Mouse (Mus musculus) limb, embryonic 10.5 days (tissue): Measurements from ENCODE around the gene Gm10642. TPM values are rescaled to one million over a fixed set of nuclear protein-coding genes. Genes with fewer than 3 reads are reported as not detected.

Source experiments
- DNase-seq: peaks from one replicate; pipeline ENCODE4 v3.0.0-alpha.2; 2017; ENCODE audit warnings: low spot score
- H3K27ac ChIP-seq: fragments of 300-500 bp; sonication (generic); 2 replicates; pipeline ENCODE4 v1.5.1; 2016; ENCODE audit warnings: mild to moderate bottlenecking
- H3K27me3 ChIP-seq: fragments of 300-500 bp; sonication (generic); 2 replicates; pipeline ENCODE4 v1.6.1; 2016; ENCODE audit warnings: low read depth, mild to moderate bottlenecking; ENCODE audit not compliant: poor library complexity, severe bottlenecking
- H3K36me3 ChIP-seq: fragments of 300-500 bp; sonication (generic); 2 replicates; pipeline ENCODE4 v1.6.1; 2016; ENCODE audit warnings: mild to moderate bottlenecking, moderate library complexity
- H3K4me1 ChIP-seq: fragments of 300-500 bp; sonication (generic); 2 replicates; pipeline ENCODE4 v1.6.1; 2016
- H3K4me3 ChIP-seq: fragments of 300-500 bp; sonication (generic); 2 replicates; pipeline ENCODE4 v1.5.1; 2016; ENCODE audit warnings: mild to moderate bottlenecking, moderate library complexity
- H3K9me3 ChIP-seq: fragments of 300-500 bp; sonication (generic); replicated peaks from 2 replicates; pipeline ENCODE4 v1.6.1; 2016; ENCODE audit warnings: mild to moderate bottlenecking
- WGBS: fragments of 180-500 bp; shearing (Covaris S2); methylation state at CpG from one replicate; pipeline ENCODE4 v1.1.7; 2016; 5-methylcytosine and 5-hydroxymethylcytosine counted together
- polyA plus RNA-seq: library from polyadenylated mRNA; unstranded; fragments of >200 nt; fragmentation: Nextera tagmentation; extraction: Ambion mirVana; gene quantifications from 2 replicates; pipeline ENCODE4 v1.2.1, GENCODE M21; 2016

Gm10642 gene
- polyA plus RNA-seq, 1 experiment from 2014 or later, result 0.11 TPM

DNA sequence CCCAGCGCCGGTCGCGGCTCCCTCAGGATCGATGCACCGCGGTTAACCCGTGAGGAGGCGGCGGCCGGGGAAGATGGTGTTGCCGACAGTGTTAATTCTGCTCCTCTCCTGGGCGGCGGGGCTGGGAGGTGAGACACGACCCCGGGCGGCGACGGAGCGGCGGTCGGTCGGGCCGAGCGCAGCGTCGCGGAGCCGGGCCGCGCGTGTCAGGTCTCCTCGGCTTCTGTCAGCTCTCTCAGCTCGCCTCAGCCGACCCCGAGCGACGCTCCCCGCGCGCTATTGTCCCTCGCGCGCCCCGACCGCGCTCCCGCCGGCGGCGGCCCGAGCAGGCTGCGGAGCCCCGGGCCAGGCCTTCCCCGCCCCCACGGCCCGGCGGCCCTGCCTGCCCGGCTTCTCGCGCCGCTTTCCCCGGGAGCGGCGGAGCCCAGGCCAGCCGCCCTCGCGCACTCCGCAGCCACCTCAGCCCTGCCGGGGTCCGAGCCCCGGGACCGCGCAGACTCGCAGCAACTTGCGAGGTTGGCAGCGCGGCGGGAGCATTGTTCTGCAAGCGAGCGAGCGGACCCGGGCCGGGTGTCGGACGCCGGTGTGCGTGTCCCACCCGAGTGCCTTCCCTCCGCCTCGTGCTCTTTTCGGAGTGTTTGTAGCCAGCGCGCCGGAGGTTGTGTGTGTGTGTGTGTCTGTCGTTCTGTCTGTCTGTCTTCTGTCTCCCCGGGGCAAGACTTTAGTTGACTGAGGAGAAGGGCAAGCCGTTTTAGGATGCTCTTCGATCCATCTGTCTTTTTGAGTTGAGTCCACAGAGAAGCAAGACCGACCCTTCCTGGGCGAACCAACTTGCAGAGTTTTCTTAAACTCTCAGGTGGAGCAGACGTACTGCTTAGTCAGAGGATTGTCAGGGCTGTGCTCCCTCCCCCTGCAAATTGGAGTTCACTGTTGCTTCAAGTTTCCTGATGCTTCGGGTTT lies 23.4 kb downstream of the Gm10642 start:
- Histone ChIP-seq H3K27ac (peak overlapping the region; percentile 98), H3K4me1 (peaks cover 20% of the 10 kb centered on the region), H3K9me3 (no peaks in the 10 kb centered on the region), H3K36me3 (no peaks in the 10 kb centered on the region), H3K27me3 (no peaks in the 10 kb centered on the region), H3K4me3 (peak overlapping the region; percentile 99)
- WGBS, result under 1% methylated on average over 98 of the region's 103 CpGs
- peak; percentile 79 for DNase-seq

GRCm38 (mm10) chr9:70682202-70682601 lies 26.2 kb downstream of the Gm10642 start:
- Histone ChIP-seq H3K27ac (no peak overlapping the region), H3K4me3 (no peak overlapping the region), H3K36me3 (no peaks in the 10 kb centered on the region), H3K4me1 (peaks cover 20% of the 10 kb centered on the region), H3K9me3 (no peaks in the 10 kb centered on the region), H3K27me3 (no peaks in the 10 kb centered on the region)
- 91% methylated on average over 1 of the region's 1 CpGs for WGBS
- no peak for DNase-seq

GRCm38 (mm10) chr9:70688301-70688968 lies 32.4 kb downstream of the Gm10642 start:
- no peak overlapping the region for H3K27ac ChIP-seq
- H3K36me3 ChIP-seq, result no peaks in the 10 kb centered on the region
- H3K27me3 ChIP-seq, result no peaks in the 10 kb centered on the region
- DNase-seq, result no peak
- no peak overlapping the region for H3K4me3 ChIP-seq
- 79% methylated on average over 2 of the region's 2 CpGs for WGBS
- H3K9me3 ChIP-seq, result no peaks in the 10 kb centered on the region
- no peaks in the 10 kb centered on the region for H3K4me1 ChIP-seq

GRCm38 (mm10) chr9:70689926-70690325 lies 33.9 kb downstream of the Gm10642 start:
- Histone ChIP-seq H3K27me3 (no peaks in the 10 kb centered on the region), H3K9me3 (no peaks in the 10 kb centered on the region), H3K36me3 (no peaks in the 10 kb centered on the region), H3K4me3 (no peak overlapping the region), H3K4me1 (no peaks in the 10 kb centered on the region), H3K27ac (no peak overlapping the region)
- DNase-seq, result no peak
- 82% methylated on average over 3 of the region's 3 CpGs for WGBS

DNA sequence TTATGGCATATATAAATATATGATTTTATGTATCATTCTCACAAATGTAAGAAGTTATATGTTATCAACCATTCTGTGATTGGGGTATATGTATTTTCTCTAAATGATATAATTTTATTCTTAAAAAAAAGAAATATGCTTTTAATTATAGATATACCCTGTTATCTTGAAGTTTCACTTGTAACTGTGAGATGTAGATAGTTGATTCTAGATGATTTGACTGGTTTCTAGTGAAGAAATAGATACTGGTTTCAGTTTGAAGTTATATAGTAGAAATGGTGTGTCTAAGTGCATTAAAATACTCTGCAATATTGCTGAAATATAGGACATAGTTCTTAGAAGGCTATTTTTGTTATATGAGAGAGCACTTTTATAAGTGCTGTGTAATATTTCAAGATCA lies 34.5 kb downstream of the Gm10642 start:
- Histone ChIP-seq H3K4me3 (no peak overlapping the region), H3K27me3 (no peaks in the 10 kb centered on the region), H3K36me3 (no peaks in the 10 kb centered on the region), H3K27ac (no peak overlapping the region), H3K4me1 (no peaks in the 10 kb centered on the region), H3K9me3 (no peaks in the 10 kb centered on the region)
- DNase-seq, result no peak

DNA sequence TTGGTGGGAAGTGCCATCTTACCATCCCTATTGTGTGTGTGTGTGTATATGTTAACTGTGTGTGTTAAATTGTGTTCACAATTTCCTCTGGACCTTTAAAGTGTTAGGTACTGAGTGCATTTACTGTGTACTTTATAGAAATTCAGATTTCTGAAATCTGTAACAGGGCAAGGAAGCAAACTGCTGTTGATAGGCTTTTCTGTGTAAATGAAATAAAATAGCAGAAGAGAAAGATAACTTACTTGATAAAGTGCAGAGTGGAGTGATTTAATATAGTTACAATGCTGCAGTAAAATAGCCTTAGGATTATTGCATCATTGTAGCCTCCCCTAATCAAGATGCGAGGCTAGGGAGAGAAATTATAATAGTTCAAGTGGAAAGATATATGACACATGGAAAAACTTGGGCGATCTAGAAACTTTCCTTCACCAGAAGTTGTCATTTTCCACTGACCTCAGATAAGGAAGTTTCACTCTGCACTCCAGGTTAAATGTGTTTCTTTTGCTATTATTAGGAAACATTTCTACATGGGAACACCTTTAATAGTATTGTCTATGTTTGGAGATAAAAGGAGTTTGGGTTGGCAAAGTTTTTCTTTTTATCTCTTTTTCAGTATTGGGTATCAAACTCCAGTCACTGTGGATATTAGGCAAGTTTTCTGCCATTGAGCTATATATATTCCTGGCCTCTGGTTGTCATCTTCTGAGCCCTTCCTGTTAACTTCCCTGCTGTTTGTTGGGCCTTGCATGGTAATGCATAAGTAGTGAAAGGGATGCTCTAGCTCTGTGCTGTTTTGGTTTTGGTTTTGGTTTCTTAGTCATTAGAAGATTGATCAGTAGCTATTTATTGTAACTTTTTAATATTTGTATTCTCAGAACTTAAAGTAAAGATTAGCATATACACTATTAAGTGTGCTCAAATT lies 36.0 kb downstream of the Gm10642 start:
- no peaks in the 10 kb centered on the region for H3K4me1 ChIP-seq
- H3K36me3 ChIP-seq, result no peaks in the 10 kb centered on the region
- H3K4me3 ChIP-seq, result no peak overlapping the region
- H3K9me3 ChIP-seq, result no peaks in the 10 kb centered on the region
- H3K27me3 ChIP-seq, result no peaks in the 10 kb centered on the region
- DNase-seq, result no peak
- no peak overlapping the region for H3K27ac ChIP-seq
- 90% methylated on average over 2 of the region's 2 CpGs for WGBS

- Histone ChIP-seq H3K4me3 (no peak overlapping the region), H3K9me3 (no peaks in the 10 kb centered on the region), H3K27ac (no peak overlapping the region), H3K4me1 (no peaks in the 10 kb centered on the region), H3K27me3 (no peaks in the 10 kb centered on the region), H3K36me3 (no peaks in the 10 kb centered on the region)
- WGBS, result 94% methylated on average over 2 of the region's 2 CpGs
- DNase-seq, result no peak
Observed at GRCm38 (mm10) chr9:70695723-70696122, 39.7 kb downstream of the Gm10642 start.

- Histone ChIP-seq H3K4me1 (no peaks in the 10 kb centered on the region), H3K4me3 (no peak overlapping the region), H3K27ac (no peak overlapping the region), H3K9me3 (no peaks in the 10 kb centered on the region), H3K27me3 (no peaks in the 10 kb centered on the region), H3K36me3 (no peaks in the 10 kb centered on the region)
- DNase-seq, result no peak
- 77% methylated on average over 1 of the region's 1 CpGs for WGBS
Observed at GRCm38 (mm10) chr9:70698090-70698489, 42.0 kb downstream of the Gm10642 start.

GRCm38 (mm10) chr9:70703597-70704203 lies 47.6 kb downstream of the Gm10642 start:
- Histone ChIP-seq H3K9me3 (no peaks in the 10 kb centered on the region), H3K4me3 (no peak overlapping the region), H3K27me3 (no peaks in the 10 kb centered on the region), H3K36me3 (peaks cover 17% of the 10 kb centered on the region), H3K27ac (no peak overlapping the region), H3K4me1 (no peaks in the 10 kb centered on the region)
- WGBS, result 96% methylated on average over 5 of the region's 5 CpGs
- no peak for DNase-seq

DNA sequence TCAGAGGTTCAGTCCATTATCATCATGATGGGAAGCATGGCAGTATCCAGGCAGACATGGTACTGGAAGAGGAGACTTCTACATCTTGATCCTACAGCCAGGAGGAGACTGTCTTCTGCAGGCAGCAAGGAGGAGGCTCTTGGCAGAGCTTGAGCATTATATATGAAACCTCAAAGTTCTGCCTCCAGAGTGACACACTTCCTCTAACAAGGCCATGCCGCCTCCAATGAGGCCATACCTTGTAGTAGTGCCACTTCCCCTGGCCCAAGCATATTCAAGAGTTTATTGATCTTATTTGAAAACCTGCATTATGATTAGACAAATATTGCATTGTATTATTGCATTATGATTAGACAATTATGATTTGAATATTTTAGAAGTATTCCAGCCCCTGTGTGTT lies 50.4 kb downstream of the Gm10642 start:
- Histone ChIP-seq H3K4me1 (no peaks in the 10 kb centered on the region), H3K9me3 (no peaks in the 10 kb centered on the region), H3K36me3 (peaks cover 17% of the 10 kb centered on the region), H3K27me3 (no peaks in the 10 kb centered on the region), H3K4me3 (no peak overlapping the region), H3K27ac (no peak overlapping the region)
- WGBS, result 94% methylated on average over 1 of the region's 1 CpGs
- DNase-seq, result no peak
